Mouse (Mus musculus): ENCODE measurements around the gene Gpx2. TPM values are rescaled to one million over a fixed set of nuclear protein-coding genes. Genes with fewer than 3 reads are reported as not detected.

Gpx2 gene
- total RNA-seq, 1 experiment from 2014 or later, result not detected

GRCm38 (mm10) chr12:76810491-76810890 is 15.1 kb upstream of the Gpx2 start:
- ATAC-seq (ENCODE audit: extremely low read depth, insufficient number of reproducible peaks, low FRiP score, poor library complexity, severe bottlenecking), result no peak

GRCm38 (mm10) chr12:76807796-76808195 is 12.4 kb upstream of the Gpx2 start:
- ATAC-seq (ENCODE audit: extremely low read depth, insufficient number of reproducible peaks, low FRiP score, poor library complexity, severe bottlenecking), result no peak

- ATAC-seq (ENCODE audit: extremely low read depth, insufficient number of reproducible peaks, low FRiP score, poor library complexity, severe bottlenecking), result no peak
These were observed 9.9 kb upstream of the Gpx2 start for GRCm38 (mm10) chr12:76805056-76805811.

- ATAC-seq (ENCODE audit: extremely low read depth, insufficient number of reproducible peaks, low FRiP score, poor library complexity, severe bottlenecking), result peak; percentile 30; the same call in 1 of the 2 replicates
These were observed 8.4 kb upstream of the Gpx2 start for GRCm38 (mm10) chr12:76803700-76804252.

- ATAC-seq (ENCODE audit: extremely low read depth, insufficient number of reproducible peaks, low FRiP score, poor library complexity, severe bottlenecking), result no peak
These were observed 7.7 kb upstream of the Gpx2 start for GRCm38 (mm10) chr12:76803028-76803427.

GRCm38 (mm10) chr12:76798008-76798720 is 2.8 kb upstream of the Gpx2 start:
- ATAC-seq (ENCODE audit: extremely low read depth, insufficient number of reproducible peaks, low FRiP score, poor library complexity, severe bottlenecking), result no peak

- ATAC-seq (ENCODE audit: extremely low read depth, insufficient number of reproducible peaks, low FRiP score, poor library complexity, severe bottlenecking), result no peak
These were observed 1.7 kb upstream of the Gpx2 start for GRCm38 (mm10) chr12:76796938-76797539.

- ATAC-seq (ENCODE audit: extremely low read depth, insufficient number of reproducible peaks, low FRiP score, poor library complexity, severe bottlenecking), result 0 out of 2 replicates have a peak, but pooled peaks have one; percentile 2
These were observed 2.8 kb downstream of the Gpx2 start for GRCm38 (mm10) chr12:76792540-76792939.

GRCm38 (mm10) chr12:76790446-76791084 is 4.8 kb downstream of the Gpx2 start:
- no peak for ATAC-seq (ENCODE audit: extremely low read depth, insufficient number of reproducible peaks, low FRiP score, poor library complexity, severe bottlenecking)

- ATAC-seq (ENCODE audit: extremely low read depth, insufficient number of reproducible peaks, low FRiP score, poor library complexity, severe bottlenecking), result no peak
These were observed 11.2 kb downstream of the Gpx2 start for GRCm38 (mm10) chr12:76784056-76784619.

GRCm38 (mm10) chr12:76780639-76781468 is 14.5 kb downstream of the Gpx2 start:
- ATAC-seq (ENCODE audit: extremely low read depth, insufficient number of reproducible peaks, low FRiP score, poor library complexity, severe bottlenecking), result no peak

- ATAC-seq (ENCODE audit: extremely low read depth, insufficient number of reproducible peaks, low FRiP score, poor library complexity, severe bottlenecking), result no peak
These were observed 15.4 kb downstream of the Gpx2 start for GRCm38 (mm10) chr12:76779951-76780350.

GRCm38 (mm10) chr12:76778305-76779083 is 16.9 kb downstream of the Gpx2 start:
- no peak for ATAC-seq (ENCODE audit: extremely low read depth, insufficient number of reproducible peaks, low FRiP score, poor library complexity, severe bottlenecking)

GRCm38 (mm10) chr12:76777845-76778244 is 17.5 kb downstream of the Gpx2 start:
- no peak for ATAC-seq (ENCODE audit: extremely low read depth, insufficient number of reproducible peaks, low FRiP score, poor library complexity, severe bottlenecking)

- no peak for ATAC-seq (ENCODE audit: extremely low read depth, insufficient number of reproducible peaks, low FRiP score, poor library complexity, severe bottlenecking)
These were observed 18.5 kb downstream of the Gpx2 start for GRCm38 (mm10) chr12:76776898-76777297.

GRCm38 (mm10) chr12:76775132-76775531 is 20.2 kb downstream of the Gpx2 start:
- no peak for ATAC-seq (ENCODE audit: extremely low read depth, insufficient number of reproducible peaks, low FRiP score, poor library complexity, severe bottlenecking)

- no peak for ATAC-seq (ENCODE audit: extremely low read depth, insufficient number of reproducible peaks, low FRiP score, poor library complexity, severe bottlenecking)
These were observed 20.7 kb downstream of the Gpx2 start for GRCm38 (mm10) chr12:76774652-76775051.

Data from neutrophil, adult 5-6 weeks (primary cell).